Mouse (Mus musculus): ENCODE data around the gene Agrn.

Gene Agrn

GRCm38 (mm10) chr4:156197131-156197828 is at the start of gene Agrn:
Agrn (minus strand) TSS chr4:156197488.
- DNase-seq (ENCODE audit: low spot score in 2 of 2), result peak; percentile 69 to 75

GRCm38 (mm10) chr4:156236651-156237447 is 39.6 kb upstream of the Agrn start:
- peak in 1 of 2 experiments; percentile 57 for DNase-seq (ENCODE audit: low spot score in 2 of 2)

GRCm38 (mm10) chr4:156235808-156236533 is 38.7 kb upstream of the Agrn start, which contains the start of gene Noc2l:
Noc2l (plus strand) TSS chr4:156236010.
- DNase-seq (ENCODE audit: low spot score in 2 of 2), result peak; percentile 83 to 97

GRCm38 (mm10) chr4:156235360-156235770 is 38.1 kb upstream of the Agrn start:
- DNase-seq (ENCODE audit: low spot score in 2 of 2), result peak in 1 of 2 experiments; percentile 55

- DNase-seq (ENCODE audit: low spot score in 2 of 2), result peak; percentile 75 to 85
Observed at GRCm38 (mm10) chr4:156234701-156235213, 37.5 kb upstream of the Agrn start, which contains the start of gene Plekhn1. Plekhn1 (minus strand) TSS chr4:156234857.

GRCm38 (mm10) chr4:156234021-156234501 is 36.8 kb upstream of the Agrn start:
- peak in 1 of 2 experiments; percentile 52 for DNase-seq (ENCODE audit: low spot score in 2 of 2)

- DNase-seq (ENCODE audit: low spot score in 2 of 2), result no peak
Observed at GRCm38 (mm10) chr4:156228393-156229024, 31.2 kb upstream of the Agrn start.

- no peak for DNase-seq (ENCODE audit: low spot score in 2 of 2)
Observed at GRCm38 (mm10) chr4:156227752-156228392, 30.6 kb upstream of the Agrn start.

GRCm38 (mm10) chr4:156224276-156224675 is 27.0 kb upstream of the Agrn start:
- no peak for DNase-seq (ENCODE audit: low spot score in 2 of 2)

GRCm38 (mm10) chr4:156219936-156220335 is 22.6 kb upstream of the Agrn start:
- no peak for DNase-seq (ENCODE audit: low spot score in 2 of 2)

GRCm38 (mm10) chr4:156217838-156218237 is 20.6 kb upstream of the Agrn start:
- DNase-seq (ENCODE audit: low spot score in 2 of 2), result no peak

GRCm38 (mm10) chr4:156217022-156217669 is 19.9 kb upstream of the Agrn start:
- no peak for DNase-seq (ENCODE audit: low spot score in 2 of 2)

- DNase-seq (ENCODE audit: low spot score in 2 of 2), result no peak
Observed at GRCm38 (mm10) chr4:156216196-156216595, 18.9 kb upstream of the Agrn start.

- no peak for DNase-seq (ENCODE audit: low spot score in 2 of 2)
Observed at GRCm38 (mm10) chr4:156215649-156216048, 18.4 kb upstream of the Agrn start, which contains the start of gene Perm1. Perm1 (plus strand) TSS chr4:156215868.

GRCm38 (mm10) chr4:156213134-156213533 is 15.8 kb upstream of the Agrn start:
- DNase-seq (ENCODE audit: low spot score in 2 of 2), result no peak

GRCm38 (mm10) chr4:156209963-156210635 is 12.8 kb upstream of the Agrn start:
- no peak for DNase-seq (ENCODE audit: low spot score in 2 of 2)

- DNase-seq (ENCODE audit: low spot score in 2 of 2), result no peak
Observed at GRCm38 (mm10) chr4:156208872-156209271, 11.6 kb upstream of the Agrn start.

- DNase-seq (ENCODE audit: low spot score in 2 of 2), result peak; percentile 51 to 52
Observed at GRCm38 (mm10) chr4:156203413-156204131, 6.3 kb upstream of the Agrn start.

GRCm38 (mm10) chr4:156203001-156203412 is 5.7 kb upstream of the Agrn start, which contains the start of gene AW011738:
AW011738 (plus strand) TSS chr4:156203304.
- peak in 1 of 2 experiments; percentile 79 for DNase-seq (ENCODE audit: low spot score in 2 of 2)

All from spleen, postnatal 10 days (tissue).